Mouse (Mus musculus) gastrocnemius, adult 2 months (tissue): Measurements from ENCODE around the gene M1ap. TPM values are rescaled to one million over a fixed set of nuclear protein-coding genes. Genes with fewer than 3 reads are reported as not detected.

Experiments used
- DNase-seq: peaks from one replicate; pipeline ENCODE4 v3.0.0; 2022
- H3K27ac ChIP-seq: fragments of 200-600 bp; 2 replicates; pipeline ENCODE4 v1.8.1; 2022; ENCODE audit warnings: mild to moderate bottlenecking
- H3K4me3 ChIP-seq: fragments of 200-600 bp; 2 replicates; pipeline ENCODE4 v1.8.1; 2022; ENCODE audit warnings: mild to moderate bottlenecking, moderate library complexity
- CTCF ChIP-seq: fragments of 200-600 bp; IDR thresholded peaks from 2 replicates; pipeline ENCODE4 v1.8.1; 2022; ENCODE audit warnings: antibody characterized with exemption, mild to moderate bottlenecking, moderate library complexity
- intact Hi-C: fragments of 180-260 bp; cut with DNase I; formaldehyde crosslinking; loops from one replicate; pipeline ENCODE4 v1.15.1; 2025
- total RNA-seq, 2 experiments: library from RNA; stranded (reverse); gene quantifications; 2 replicates each; pipeline ENCODE4 v1.2.3; 2021

The M1ap gene
- total RNA-seq, 2 experiments from 2014 or later, result 0.45 TPM; not detected in 1

GRCm38 (mm10) chr6:83054871-83055431, 108.2 kb downstream of the M1ap start, which contains the start of gene Htra2:
Gene Htra2, minus strand, starts transcription at chr6:83055273.
- intact Hi-C loops, result loop anchor here (1.0 to 5.0 kb wide), 4 partner anchors 22 to 107 kb away; partner anchors contain the start of genes Ccdc142, Gm42688 and Pcgf1

GRCm38 (mm10) chr6:83057790-83058189, 111.1 kb downstream of the M1ap start, which contains the start of gene Dqx1:
Gene Dqx1, plus strand, starts transcription at chr6:83057844.
- no peak for TF ChIP-seq CTCF
- intact Hi-C loops, result loop anchor here (5.0 kb wide), 1 partner anchor 105 kb away; no protein-coding TSS in a partner anchor
- Histone ChIP-seq H3K27ac (no peak within 1 kb of the TSS), H3K4me3 (no peak within 1 kb of the TSS)
- no peak for DNase-seq

More at GRCm38 (mm10) chr6:83054871-83055431, 108.2 kb downstream of the M1ap start, which contains the start of gene Htra2:
- peak; percentile 51 for TF ChIP-seq CTCF
- Histone ChIP-seq H3K27ac (peak within 1 kb of the TSS; percentile 91), H3K4me3 (peak within 1 kb of the TSS; percentile 85)
- no peak for DNase-seq

- Histone ChIP-seq H3K4me3 (no peak overlapping the region), H3K27ac (no peak overlapping the region)
- intact Hi-C loops, result loop anchor here (5.0 kb wide), 1 partner anchor 104 kb away; no protein-coding TSS in a partner anchor
- no peak for DNase-seq
- no peak for TF ChIP-seq CTCF
Observed at GRCm38 (mm10) chr6:83058725-83059124, 112.0 kb downstream of the M1ap start.

- intact Hi-C loops, result no loop called here
- no peak for TF ChIP-seq CTCF
- no peak overlapping the region for H3K27ac ChIP-seq
- H3K4me3 ChIP-seq, result no peak overlapping the region
- DNase-seq, result no peak
Observed at GRCm38 (mm10) chr6:83065995-83066394, 119.3 kb downstream of the M1ap start.

GRCm38 (mm10) chr6:83066441-83066840, 119.7 kb downstream of the M1ap start:
- intact Hi-C loops, result no loop called here
- no peak overlapping the region for H3K4me3 ChIP-seq
- no peak for DNase-seq

GRCm38 (mm10) chr6:83068221-83068620, 121.5 kb downstream of the M1ap start:
- no peak for DNase-seq
- Histone ChIP-seq H3K27ac (no peak overlapping the region), H3K4me3 (peak overlapping the region; percentile 58; the same call in 1 of the 2 replicates)
- no peak for TF ChIP-seq CTCF
- intact Hi-C loops, result no loop called here

More at GRCm38 (mm10) chr6:83066441-83066840, 119.7 kb downstream of the M1ap start:
- TF ChIP-seq CTCF, result no peak
- no peak overlapping the region for H3K27ac ChIP-seq

GRCm38 (mm10) chr6:83068706-83069487, 122.2 kb downstream of the M1ap start:
- intact Hi-C loops, result no loop called here
- no peak for TF ChIP-seq CTCF
- no peak overlapping the region for H3K27ac ChIP-seq
- no peak for DNase-seq
- H3K4me3 ChIP-seq, result peak overlapping the region; percentile 58

- intact Hi-C loops, result no loop called here
- DNase-seq, result no peak
- peak overlapping the region; percentile 47 for H3K4me3 ChIP-seq
- H3K27ac ChIP-seq, result no peak overlapping the region
- no peak for TF ChIP-seq CTCF
Observed at GRCm38 (mm10) chr6:83069488-83070246, 123.0 kb downstream of the M1ap start.

- Histone ChIP-seq H3K27ac (no peak within 1 kb of the TSS), H3K4me3 (peak within 1 kb of the TSS; percentile 58)
- DNase-seq, result no peak
- TF ChIP-seq CTCF, result no peak
- intact Hi-C loops, result no loop called here
Observed at GRCm38 (mm10) chr6:83070247-83070310, 123.4 kb downstream of the M1ap start, which contains the start of gene Tlx2. Gene Tlx2, minus strand, starts transcription at chr6:83070293.

- intact Hi-C loops, result no loop called here
- no peak overlapping the region for H3K27ac ChIP-seq
- no peak for DNase-seq
- no peak for TF ChIP-seq CTCF
- H3K4me3 ChIP-seq, result peak overlapping the region; percentile 47
Observed at GRCm38 (mm10) chr6:83070311-83071219, 123.9 kb downstream of the M1ap start.

- Histone ChIP-seq H3K4me3 (no peak overlapping the region), H3K27ac (no peak overlapping the region)
- TF ChIP-seq CTCF, result no peak
- DNase-seq, result no peak
- intact Hi-C loops, result no loop called here
Observed at GRCm38 (mm10) chr6:83071220-83071619, 124.5 kb downstream of the M1ap start.

- TF ChIP-seq CTCF, result peak; percentile 17; the same call in 1 of the 2 replicates
- no peak for DNase-seq
- intact Hi-C loops, result no loop called here
- Histone ChIP-seq H3K27ac (no peak overlapping the region), H3K4me3 (no peak overlapping the region)
Observed at GRCm38 (mm10) chr6:83074979-83075378, 128.3 kb downstream of the M1ap start.
